ENCODE assay signal across 8 mouse cellular contexts in genomic region chr12:103995292-103996072, GRCm38 (mm10). TPM values are rescaled to one million over a fixed set of nuclear protein-coding genes. Genes with fewer than 3 reads are reported as not detected.
DNase-seq lines count a peak whose midpoint lies in the region; ATAC-seq and TF ChIP-seq lines count a peak whose summit lies in the region.

No protein-coding gene starts in this region.

- TF ChIP-seq POLR2A in small intestine, adult 2 months (IDR thresholded peaks at IDR 0.05; ENCODE audit: low read depth, low read length) = no peak

- no peak for ATAC-seq in heart, embryonic 11.5 days (replicated peaks; ENCODE audit: insufficient number of reproducible peaks, low FRiP score, low TSS enrichment)
- ATAC-seq in embryonic facial prominence, embryonic 14.5 days (ENCODE audit: low read depth) = no peak
- peak; percentile 55; the same call in 1 of the 2 replicates for ATAC-seq in midbrain, embryonic 13.5 days

- DNase-seq in heart, postnatal 10 days = peak; percentile 74 to 82
- DNase-seq in adrenal gland, postnatal 4 days (ENCODE audit: low spot score in 2 of 2) = peak; percentile 25 to 28
- peak; percentile 54 for DNase-seq in embryonic facial prominence, embryonic 14.5 days (ENCODE audit: low spot score)
- DNase-seq in induced T-regulatory cell, adult 2 months (ENCODE audit: low read depth) = peak; percentile 79
- DNase-seq in left cerebral cortex, adult 18-20 months (ENCODE audit: low spot score in 2 of 2) = peak; percentile 82 to 88

- intact Hi-C loops in heart, postnatal 10 days (cut with DNase I) = loop anchor here (1.0 kb wide), 3 partner anchors 35 to 423 kb away; no protein-coding TSS in a partner anchor

- H3K4me2 ChIP-seq in heart, embryonic 11.5 days = no peak overlapping the region
- H3K4me2 ChIP-seq in embryonic facial prominence, embryonic 14.5 days (ENCODE audit: low read depth, low read length) = no peak overlapping the region
- H3K4me2 ChIP-seq in midbrain, embryonic 13.5 days (replicated peaks) = no peak overlapping the region

- peak; percentile 81 for TF ChIP-seq CTCF in small intestine, adult 2 months (IDR thresholded peaks at IDR 0.05; ENCODE audit: extremely low read depth, insufficient read length, insufficient replicate concordance, low read depth, low read length)

- peaks cover 13% of the 10 kb centered on the region for H3K27me3 ChIP-seq in heart, embryonic 11.5 days (ENCODE audit: control insufficient read depth, insufficient read depth, low read length)
- H3K27me3 ChIP-seq in embryonic facial prominence, embryonic 14.5 days (replicated peaks; ENCODE audit: control insufficient read depth, insufficient read depth, low read length) = no peaks in the 10 kb centered on the region
- H3K27me3 ChIP-seq in midbrain, embryonic 13.5 days = no peaks in the 10 kb centered on the region
- H3K27me3 ChIP-seq in small intestine, adult 2 months (ENCODE audit: control insufficient read depth, insufficient read depth, low read length) = no peaks in the 10 kb centered on the region

- H3K4me3 ChIP-seq in heart, embryonic 11.5 days (ENCODE audit: low read depth, low read length) = no peak overlapping the region
- no peak overlapping the region for H3K4me3 ChIP-seq in embryonic facial prominence, embryonic 14.5 days (ENCODE audit: low read depth, low read length)
- no peak overlapping the region for H3K4me3 ChIP-seq in midbrain, embryonic 13.5 days (replicated peaks)
- H3K4me3 ChIP-seq in small intestine, adult 2 months (ENCODE audit: low read depth, low read length) = no peak overlapping the region

- 39% methylated on average over 5 of the region's 5 CpGs for WGBS in heart, embryonic 11.5 days (ENCODE audit: insufficient replicate concordance)
- 41% methylated on average over 5 of the region's 5 CpGs for WGBS in embryonic facial prominence, embryonic 14.5 days
- WGBS in midbrain, embryonic 13.5 days = 41% methylated on average over 5 of the region's 5 CpGs
- 34% methylated on average over 5 of the region's 5 CpGs for WGBS in small intestine, adult 2 months

- no peaks in the 10 kb centered on the region for H3K4me1 ChIP-seq in heart, embryonic 11.5 days (ENCODE audit: control insufficient read depth, insufficient read depth, low read length)
- H3K4me1 ChIP-seq in embryonic facial prominence, embryonic 14.5 days (ENCODE audit: control insufficient read depth, insufficient read depth, low read length) = no peaks in the 10 kb centered on the region
- no peaks in the 10 kb centered on the region for H3K4me1 ChIP-seq in midbrain, embryonic 13.5 days (replicated peaks)
- no peaks in the 10 kb centered on the region for H3K4me1 ChIP-seq in small intestine, adult 2 months (ENCODE audit: control insufficient read depth, insufficient read depth, insufficient read length, low read length)

- H3K9ac ChIP-seq in heart, embryonic 11.5 days (ENCODE audit: low read depth, low read length) = no peak overlapping the region
- no peak overlapping the region for H3K9ac ChIP-seq in embryonic facial prominence, embryonic 14.5 days (ENCODE audit: low read depth, low read length)
- no peak overlapping the region for H3K9ac ChIP-seq in midbrain, embryonic 13.5 days (replicated peaks)

- H3K27ac ChIP-seq in heart, embryonic 11.5 days (ENCODE audit: low read depth, low read length) = no peak overlapping the region
- no peak overlapping the region for H3K27ac ChIP-seq in embryonic facial prominence, embryonic 14.5 days (replicated peaks; ENCODE audit: low read depth, low read length)
- no peak overlapping the region for H3K27ac ChIP-seq in midbrain, embryonic 13.5 days
- no peak overlapping the region for H3K27ac ChIP-seq in small intestine, adult 2 months (ENCODE audit: insufficient read depth, low read depth, low read length)

- no peaks in the 10 kb centered on the region for H3K9me3 ChIP-seq in heart, embryonic 11.5 days (replicated peaks; ENCODE audit: control insufficient read depth, low read length)
- H3K9me3 ChIP-seq in embryonic facial prominence, embryonic 14.5 days (ENCODE audit: control insufficient read depth, low read length) = no peaks in the 10 kb centered on the region
- no peaks in the 10 kb centered on the region for H3K9me3 ChIP-seq in midbrain, embryonic 13.5 days

- H3K36me3 ChIP-seq in heart, embryonic 11.5 days (ENCODE audit: control insufficient read depth, insufficient read depth, low read length) = no peaks in the 10 kb centered on the region
- H3K36me3 ChIP-seq in embryonic facial prominence, embryonic 14.5 days (ENCODE audit: control insufficient read depth, insufficient read depth, low read length) = no peaks in the 10 kb centered on the region
- no peaks in the 10 kb centered on the region for H3K36me3 ChIP-seq in midbrain, embryonic 13.5 days
- no peaks in the 10 kb centered on the region for H3K36me3 ChIP-seq in small intestine, adult 2 months (ENCODE audit: control insufficient read depth, insufficient read depth, low read length)

RNA-seq across cellular contexts. Expression of gene Serpina11, which starts 5.7 kb away (rescaled TPM):
- not detected for total RNA-seq in heart, postnatal 10 days (2021)
- 0.16 TPM in 1 of 2 replicates, not detected in the other for polyA plus RNA-seq in heart, embryonic 11.5 days (2014; fragmentation: Nextera tagmentation; extraction: Ambion mirVana)
- total RNA-seq in adrenal gland, postnatal 4 days (2021) = 10 to 100 TPM in 1 of 2 experiments, under 1 TPM in 1; 0.53 to 23.8 TPM
- not detected in 2 replicates for polyA plus RNA-seq in embryonic facial prominence, embryonic 14.5 days (2014; fragmentation: Nextera tagmentation; extraction: Ambion mirVana)
- total RNA-seq in left cerebral cortex, adult 18-20 months (2021) = not detected
- not detected in 2 replicates for polyA plus RNA-seq in midbrain, embryonic 13.5 days (2015; fragmentation: Nextera tagmentation; extraction: Ambion mirVana)
- 0.08 and 0.17 TPM in 2 replicates for polyA plus RNA-seq in small intestine, adult 2 months (2012; rRNA removed)

RNA-seq across cellular contexts. Expression of gene Serpina9, which starts 18.1 kb away (rescaled TPM):
- total RNA-seq in heart, postnatal 10 days (2021) = not detected
- 0.04 and 0.21 TPM in 2 replicates for polyA plus RNA-seq in heart, embryonic 11.5 days (2014; fragmentation: Nextera tagmentation; extraction: Ambion mirVana)
- under 1 TPM in 1 of 2 experiments, not detected in 1; 0.17 TPM for total RNA-seq in adrenal gland, postnatal 4 days (2021)
- 0.54 and 0.82 TPM in 2 replicates for polyA plus RNA-seq in embryonic facial prominence, embryonic 14.5 days (2014; fragmentation: Nextera tagmentation; extraction: Ambion mirVana)
- 1 to 10 TPM; 4.8 to 5.5 TPM for total RNA-seq in left cerebral cortex, adult 18-20 months (2021)
- not detected in 2 replicates for polyA plus RNA-seq in midbrain, embryonic 13.5 days (2015; fragmentation: Nextera tagmentation; extraction: Ambion mirVana)
- polyA plus RNA-seq in small intestine, adult 2 months (2012; rRNA removed) = 0.13 TPM in 1 of 2 replicates, not detected in the other

RNA-seq across cellular contexts. Expression of gene Serpina1e, which starts 36.7 kb away (rescaled TPM):
- not detected for total RNA-seq in heart, postnatal 10 days (2021)
- polyA plus RNA-seq in heart, embryonic 11.5 days (2014; fragmentation: Nextera tagmentation; extraction: Ambion mirVana) = 0.42 TPM in 1 of 2 replicates, not detected in the other
- 100 to 1,000 TPM in 1 of 2 experiments, 1 to 10 TPM in 1; 8.3 to 423 TPM for total RNA-seq in adrenal gland, postnatal 4 days (2021)
- polyA plus RNA-seq in embryonic facial prominence, embryonic 14.5 days (2014; fragmentation: Nextera tagmentation; extraction: Ambion mirVana) = not detected in 2 replicates
- not detected for total RNA-seq in left cerebral cortex, adult 18-20 months (2021)
- 0.16 TPM in 1 of 2 replicates, not detected in the other for polyA plus RNA-seq in midbrain, embryonic 13.5 days (2015; fragmentation: Nextera tagmentation; extraction: Ambion mirVana)
- 0.55 and 0.84 TPM in 2 replicates for polyA plus RNA-seq in small intestine, adult 2 months (2012; rRNA removed)

RNA-seq across cellular contexts. Expression of gene Serpina12, which starts 48.8 kb away (rescaled TPM):
- not detected for total RNA-seq in heart, postnatal 10 days (2021)
- polyA plus RNA-seq in heart, embryonic 11.5 days (2014; fragmentation: Nextera tagmentation; extraction: Ambion mirVana) = 0.10 TPM in 1 of 2 replicates, not detected in the other
- total RNA-seq in adrenal gland, postnatal 4 days (2021) = under 1 TPM in 1 of 2 experiments, not detected in 1; 0.08 TPM
- 0.07 TPM in 1 of 2 replicates, not detected in the other for polyA plus RNA-seq in embryonic facial prominence, embryonic 14.5 days (2014; fragmentation: Nextera tagmentation; extraction: Ambion mirVana)
- under 1 TPM in 1 of 2 experiments, not detected in 1; 0.09 TPM for total RNA-seq in left cerebral cortex, adult 18-20 months (2021)
- not detected in 2 replicates for polyA plus RNA-seq in midbrain, embryonic 13.5 days (2015; fragmentation: Nextera tagmentation; extraction: Ambion mirVana)
- polyA plus RNA-seq in small intestine, adult 2 months (2012; rRNA removed) = not detected in 2 replicates

Comparison
In these comparisons a context has a peak if more than half of its experiments do, and no peak if none do; other contexts are left out.
1. DNase-seq: peak in every context shown above with its lines; median percentile 85 in left cerebral cortex, adult 18-20 months; 79 in induced T-regulatory cell, adult 2 months; 78 in heart, postnatal 10 days; 54 in embryonic facial prominence, embryonic 14.5 days; 26 in adrenal gland, postnatal 4 days.